Mouse (Mus musculus): ENCODE data around the gene Sh3bp4. TPM values are rescaled to one million over a fixed set of nuclear protein-coding genes. Genes with fewer than 3 reads are reported as not detected.

Sh3bp4 gene
- total RNA-seq, 1 experiment from 2014 or later = 0.18 TPM

GRCm38 (mm10) chr1:89089821-89090600 lies 19.8 kb downstream of the Sh3bp4 start:
- peak; percentile 63 for ATAC-seq (replicated peaks; ENCODE audit: low read depth, poor library complexity, severe bottlenecking)

GRCm38 (mm10) chr1:89090676-89091075 lies 20.5 kb downstream of the Sh3bp4 start:
- ATAC-seq (replicated peaks; ENCODE audit: low read depth, poor library complexity, severe bottlenecking) = 0 out of 2 replicates have a peak, but pooled peaks have one; percentile 9

- no peak for ATAC-seq (replicated peaks; ENCODE audit: low read depth, poor library complexity, severe bottlenecking)
Measured at GRCm38 (mm10) chr1:89092019-89092418, 21.8 kb downstream of the Sh3bp4 start.

- ATAC-seq (replicated peaks; ENCODE audit: low read depth, poor library complexity, severe bottlenecking) = no peak
Measured at GRCm38 (mm10) chr1:89092442-89092991, 22.3 kb downstream of the Sh3bp4 start.

GRCm38 (mm10) chr1:89093696-89094095 lies 23.5 kb downstream of the Sh3bp4 start:
- no peak for ATAC-seq (replicated peaks; ENCODE audit: low read depth, poor library complexity, severe bottlenecking)

- no peak for ATAC-seq (replicated peaks; ENCODE audit: low read depth, poor library complexity, severe bottlenecking)
Measured at GRCm38 (mm10) chr1:89094416-89094815, 24.2 kb downstream of the Sh3bp4 start.

GRCm38 (mm10) chr1:89095642-89096424 lies 25.6 kb downstream of the Sh3bp4 start:
- 0 out of 2 replicates have a peak, but pooled peaks have one; percentile 18 for ATAC-seq (replicated peaks; ENCODE audit: low read depth, poor library complexity, severe bottlenecking)

GRCm38 (mm10) chr1:89102231-89103003 lies 32.2 kb downstream of the Sh3bp4 start:
- no peak for ATAC-seq (replicated peaks; ENCODE audit: low read depth, poor library complexity, severe bottlenecking)

- ATAC-seq (replicated peaks; ENCODE audit: low read depth, poor library complexity, severe bottlenecking) = no peak
Measured at GRCm38 (mm10) chr1:89103004-89103263, 32.7 kb downstream of the Sh3bp4 start.

- no peak for ATAC-seq (replicated peaks; ENCODE audit: low read depth, poor library complexity, severe bottlenecking)
Measured at GRCm38 (mm10) chr1:89103505-89103904, 33.3 kb downstream of the Sh3bp4 start.

- ATAC-seq (replicated peaks; ENCODE audit: low read depth, poor library complexity, severe bottlenecking) = no peak
Measured at GRCm38 (mm10) chr1:89104066-89104765, 34.0 kb downstream of the Sh3bp4 start.

- no peak for ATAC-seq (replicated peaks; ENCODE audit: low read depth, poor library complexity, severe bottlenecking)
Measured at GRCm38 (mm10) chr1:89105891-89106830, 35.9 kb downstream of the Sh3bp4 start.

- no peak for ATAC-seq (replicated peaks; ENCODE audit: low read depth, poor library complexity, severe bottlenecking)
Measured at GRCm38 (mm10) chr1:89107466-89107865, 37.3 kb downstream of the Sh3bp4 start.

GRCm38 (mm10) chr1:89108340-89108896 lies 38.2 kb downstream of the Sh3bp4 start:
- ATAC-seq (replicated peaks; ENCODE audit: low read depth, poor library complexity, severe bottlenecking) = peak; percentile 60

GRCm38 (mm10) chr1:89109767-89110166 lies 39.6 kb downstream of the Sh3bp4 start:
- ATAC-seq (replicated peaks; ENCODE audit: low read depth, poor library complexity, severe bottlenecking) = no peak

GRCm38 (mm10) chr1:89110767-89111534 lies 40.7 kb downstream of the Sh3bp4 start:
- no peak for ATAC-seq (replicated peaks; ENCODE audit: low read depth, poor library complexity, severe bottlenecking)

GRCm38 (mm10) chr1:89112544-89112943 lies 42.3 kb downstream of the Sh3bp4 start:
- no peak for ATAC-seq (replicated peaks; ENCODE audit: low read depth, poor library complexity, severe bottlenecking)

GRCm38 (mm10) chr1:89113731-89114130 lies 43.5 kb downstream of the Sh3bp4 start:
- ATAC-seq (replicated peaks; ENCODE audit: low read depth, poor library complexity, severe bottlenecking) = no peak

Data from common myeloid progenitor, adult 5-6 weeks (primary cell).